Mouse (Mus musculus): ENCODE measurements at regions not wholly inside any gene's neighbourhood (a gene's known extent, or its start where the extent isn't known, plus 50 kb on each side); places are given as distances from the start of the nearest gene placed in this dataset.

DNA sequence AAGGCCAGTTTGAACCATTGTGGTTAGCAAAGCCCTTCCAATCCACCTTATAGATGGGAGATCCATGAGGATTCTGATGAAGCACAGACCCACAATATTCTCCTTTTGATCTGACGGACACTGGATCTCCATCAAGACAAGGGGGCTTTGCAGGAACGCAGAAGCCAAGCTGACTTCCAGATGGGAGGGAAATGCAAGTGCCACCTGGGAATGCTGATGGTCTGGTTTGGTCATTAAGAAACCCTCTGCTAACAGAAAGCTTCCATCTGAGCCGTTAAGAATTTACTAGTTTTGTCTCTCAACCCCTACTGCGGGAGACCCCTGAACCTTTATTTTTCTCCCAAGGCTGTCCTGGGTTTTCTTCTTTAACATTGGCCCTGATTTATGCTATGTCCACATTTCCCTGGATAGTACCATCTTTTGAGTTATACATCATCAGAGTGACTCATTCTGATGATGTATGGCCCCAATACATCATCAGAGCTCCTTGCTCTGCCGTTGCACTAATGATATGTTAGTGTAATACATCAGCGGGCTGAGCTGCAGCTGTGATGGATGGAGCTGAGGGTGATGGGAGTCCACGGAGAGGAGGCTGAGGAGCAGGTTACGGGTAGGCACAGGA lies 898.3 kb downstream of the Kcnma1 start:
- H3K27me3 ChIP-seq, result no peaks in the 10 kb centered on the region
- no peak overlapping the region for H3K4me3 ChIP-seq
- H3K9ac ChIP-seq, result no peak overlapping the region
- H3K4me1 ChIP-seq, result peaks cover 8% of the 10 kb centered on the region
- no peak overlapping the region for H3K27ac ChIP-seq
- no peaks in the 10 kb centered on the region for H3K9me3 ChIP-seq
- no peaks in the 10 kb centered on the region for H3K36me3 ChIP-seq
- no peak overlapping the region for H3K4me2 ChIP-seq (replicated peaks)
- 77% methylated on average over 8 of the region's 8 CpGs for WGBS
- ATAC-seq (ENCODE audit: insufficient number of reproducible peaks, insufficient read depth, low FRiP score, low TSS enrichment), result no peak

DNA sequence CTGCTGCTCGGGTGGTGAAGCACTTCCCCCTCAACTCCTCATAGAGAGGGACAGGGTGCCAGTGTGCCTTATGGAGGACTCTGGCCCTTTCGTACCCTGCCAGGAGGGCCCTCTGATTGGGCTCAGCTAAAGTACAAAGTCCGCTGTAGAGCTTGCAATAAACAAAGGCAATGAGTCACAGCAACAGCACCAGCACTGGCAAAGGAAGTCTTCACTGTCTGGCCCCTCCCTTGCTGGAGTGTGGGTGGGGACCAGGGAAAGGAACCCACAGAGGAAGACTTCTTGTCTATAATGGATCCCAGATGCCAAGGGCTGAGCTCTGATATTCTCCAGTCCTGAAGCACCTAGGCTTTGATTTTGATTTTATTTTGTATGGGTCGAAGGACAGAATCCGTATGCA lies 899.4 kb downstream of the Kcnma1 start:
- Histone ChIP-seq H3K27ac (peak overlapping the region; percentile 9; the same call in 1 of the 2 replicates), H3K9me3 (no peaks in the 10 kb centered on the region), H3K27me3 (no peaks in the 10 kb centered on the region), H3K36me3 (no peaks in the 10 kb centered on the region), H3K4me2 (replicated peaks) (no peak overlapping the region), H3K4me1 (peaks cover 8% of the 10 kb centered on the region), H3K9ac (no peak overlapping the region), H3K4me3 (no peak overlapping the region)
- 43% methylated on average over 5 of the region's 5 CpGs for WGBS
- peak; percentile 67; the same call in 1 of the 2 replicates for ATAC-seq (ENCODE audit: insufficient number of reproducible peaks, insufficient read depth, low FRiP score, low TSS enrichment)

GRCm38 (mm10) chr14:23114456-23114855 lies 899.8 kb downstream of the Kcnma1 start:
- no peak for ATAC-seq (ENCODE audit: insufficient number of reproducible peaks, insufficient read depth, low FRiP score, low TSS enrichment)
- Histone ChIP-seq H3K36me3 (no peaks in the 10 kb centered on the region), H3K27ac (peak overlapping the region; percentile 9; the same call in 1 of the 2 replicates), H3K9me3 (no peaks in the 10 kb centered on the region), H3K4me1 (peaks cover 8% of the 10 kb centered on the region), H3K4me3 (no peak overlapping the region), H3K27me3 (no peaks in the 10 kb centered on the region), H3K4me2 (replicated peaks) (no peak overlapping the region), H3K9ac (no peak overlapping the region)
- 88% methylated on average over 1 of the region's 1 CpGs for whole genome bisulfite sequencing

DNA sequence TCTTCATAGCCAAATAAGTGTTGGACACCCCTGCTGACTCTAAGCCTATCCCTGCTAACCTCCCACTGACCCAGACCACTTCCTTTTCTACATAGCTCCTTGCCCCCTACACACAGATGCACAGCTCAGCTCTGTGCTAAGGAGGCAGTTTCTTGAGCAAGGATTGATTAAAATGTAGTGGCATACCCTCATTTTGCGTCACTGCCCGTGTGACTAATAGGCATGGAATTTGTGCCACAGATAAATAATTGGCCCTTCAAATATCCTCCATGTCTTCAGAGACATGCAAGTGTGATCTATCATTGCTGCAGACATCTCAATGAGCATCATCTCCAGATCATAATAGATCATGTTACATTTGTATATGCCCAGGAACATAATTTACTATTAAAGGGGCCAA lies 901.9 kb downstream of the Kcnma1 start:
- WGBS, result 79% methylated on average over 2 of the region's 2 CpGs
- Histone ChIP-seq H3K4me2 (replicated peaks) (no peak overlapping the region), H3K4me3 (no peak overlapping the region), H3K9ac (no peak overlapping the region), H3K36me3 (no peaks in the 10 kb centered on the region), H3K27me3 (no peaks in the 10 kb centered on the region), H3K9me3 (no peaks in the 10 kb centered on the region), H3K27ac (no peak overlapping the region), H3K4me1 (peaks cover 8% of the 10 kb centered on the region)
- ATAC-seq (ENCODE audit: insufficient number of reproducible peaks, insufficient read depth, low FRiP score, low TSS enrichment), result no peak

- WGBS, result 73% methylated on average over 7 of the region's 7 CpGs
- no peak overlapping the region for H3K4me3 ChIP-seq
- no peak for ATAC-seq (ENCODE audit: insufficient number of reproducible peaks, insufficient read depth, low FRiP score, low TSS enrichment)
- no peak overlapping the region for H3K27ac ChIP-seq
- no peaks in the 10 kb centered on the region for H3K9me3 ChIP-seq
- no peak overlapping the region for H3K4me2 ChIP-seq (replicated peaks)
- no peak overlapping the region for H3K9ac ChIP-seq
- no peaks in the 10 kb centered on the region for H3K4me1 ChIP-seq
- no peaks in the 10 kb centered on the region for H3K27me3 ChIP-seq
- H3K36me3 ChIP-seq, result no peaks in the 10 kb centered on the region
Observed at GRCm38 (mm10) chr14:23108590-23108989, 905.7 kb downstream of the Kcnma1 start.

GRCm38 (mm10) chr14:23107466-23107865 lies 906.8 kb downstream of the Kcnma1 start:
- Histone ChIP-seq H3K4me3 (no peak overlapping the region), H3K9ac (no peak overlapping the region), H3K27me3 (no peaks in the 10 kb centered on the region), H3K4me1 (no peaks in the 10 kb centered on the region), H3K27ac (no peak overlapping the region), H3K9me3 (no peaks in the 10 kb centered on the region), H3K4me2 (replicated peaks) (no peak overlapping the region), H3K36me3 (no peaks in the 10 kb centered on the region)
- no peak for ATAC-seq (ENCODE audit: insufficient number of reproducible peaks, insufficient read depth, low FRiP score, low TSS enrichment)
- WGBS, result 77% methylated on average over 4 of the region's 4 CpGs
